Mouse (Mus musculus) hematopoietic stem cell, adult 5-6 weeks (primary cell): Measurements from ENCODE around the gene Smg6. TPM values are rescaled to one million over a fixed set of nuclear protein-coding genes. Genes with fewer than 3 reads are reported as not detected.
A peak's percentile ranks its signal among the peaks of the same experiment; 100 is the strongest.

ENCODE experiments used
- ATAC-seq, 2 experiments: fragments of 125-278 bp in 1 of 2; replicated peaks in 1 of 2; 2 replicates each; pipeline ENCODE4 v1.8.0; 2016 to 2017; ENCODE audit warnings: inconsistent platforms in 2 of 2, mild to moderate bottlenecking in 2 of 2, moderate number of reproducible peaks in 2 of 2, low read depth in 1 of 2, moderate TSS enrichment in 1 of 2; ENCODE audit not compliant: low FRiP score in 2 of 2, poor library complexity in 2 of 2, severe bottlenecking in 2 of 2, insufficient read depth in 1 of 2, low TSS enrichment in 1 of 2
- total RNA-seq: library from RNA; stranded (forward); fragments of 172-1452, 232-1000 nt; gene quantifications from 2 replicates; pipeline ENCODE4 v1.2.3, GENCODE M21; 2017

Smg6 gene
- total RNA-seq, 1 experiment from 2014 or later: 87.5 TPM

- no peak for ATAC-seq
Measured at GRCm38 (mm10) chr11:75194850-75195461, 269.3 kb downstream of the Smg6 start.

GRCm38 (mm10) chr11:75196131-75196530 lies 270.5 kb downstream of the Smg6 start:
- no peak for ATAC-seq

GRCm38 (mm10) chr11:75197956-75198355 lies 272.3 kb downstream of the Smg6 start:
- ATAC-seq: no peak

GRCm38 (mm10) chr11:75198792-75199191 lies 273.2 kb downstream of the Smg6 start:
- no peak for ATAC-seq

GRCm38 (mm10) chr11:75199951-75200350 lies 274.3 kb downstream of the Smg6 start:
- ATAC-seq: no peak

- no peak for ATAC-seq
Measured at GRCm38 (mm10) chr11:75200935-75201334, 275.3 kb downstream of the Smg6 start.

DNA sequence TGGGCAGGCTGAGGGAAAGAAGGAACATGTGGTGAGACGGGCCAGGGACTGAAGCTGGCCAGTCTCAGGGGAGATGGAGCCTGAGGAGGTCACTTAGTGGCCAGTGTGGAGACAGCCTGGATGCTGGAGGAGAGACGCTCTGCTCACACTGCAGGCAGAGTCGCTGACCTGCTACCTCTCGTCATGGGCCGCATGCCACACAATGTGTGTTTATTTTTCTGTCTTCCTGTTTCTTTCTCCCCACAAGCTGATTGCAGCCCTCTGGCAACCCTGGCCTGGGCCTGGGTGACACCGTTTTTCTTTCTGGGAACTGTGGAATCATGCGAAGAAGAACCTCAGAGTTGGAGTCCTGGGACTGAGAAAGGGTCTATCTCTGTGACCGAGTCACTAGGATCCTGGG lies 276.1 kb downstream of the Smg6 start:
- no peak for ATAC-seq

DNA sequence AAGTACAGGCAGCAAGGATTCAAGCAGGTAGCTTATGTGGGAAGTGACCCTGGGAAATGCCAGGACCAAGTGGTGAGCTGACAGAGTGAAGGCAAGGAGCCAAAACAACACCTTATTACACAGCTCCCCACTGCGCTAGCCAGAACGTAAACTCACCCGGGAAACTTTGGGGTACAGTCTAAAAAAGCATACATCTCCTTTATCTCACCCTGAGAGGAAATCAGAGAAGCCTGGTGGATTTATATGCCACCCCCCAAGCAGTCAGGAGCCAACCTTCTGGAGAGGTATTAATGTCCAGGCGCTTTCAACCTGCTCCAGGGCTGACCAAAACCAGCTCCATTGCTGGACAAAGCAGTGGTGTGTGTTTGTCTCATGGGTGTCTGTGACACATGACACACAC lies 278.3 kb downstream of the Smg6 start:
- ATAC-seq: no peak

DNA sequence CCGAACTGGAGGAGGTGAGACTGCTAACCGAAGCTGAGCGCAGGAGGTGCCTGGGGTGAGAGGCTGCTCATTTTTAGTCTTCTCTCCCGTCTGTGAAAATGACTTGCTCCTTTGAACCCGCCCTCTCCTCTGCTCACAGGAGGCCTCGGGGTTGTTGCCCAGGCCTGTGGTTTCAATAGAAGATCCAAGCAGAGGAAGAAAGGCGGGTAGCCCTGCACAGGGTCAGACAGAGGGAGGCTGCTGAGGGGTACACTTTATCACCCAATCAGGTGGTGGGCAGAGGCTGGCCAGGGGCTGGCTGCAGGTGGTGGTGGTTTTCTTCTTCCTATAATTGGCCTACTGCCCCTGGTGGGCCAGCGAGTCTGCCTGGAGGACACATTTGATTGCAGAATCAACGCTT lies 278.8 kb downstream of the Smg6 start:
- peak; percentile 54; a peak in 3 of 4 replicates for ATAC-seq

- no peak for ATAC-seq
Measured at GRCm38 (mm10) chr11:75206347-75206746, 280.7 kb downstream of the Smg6 start.

DNA sequence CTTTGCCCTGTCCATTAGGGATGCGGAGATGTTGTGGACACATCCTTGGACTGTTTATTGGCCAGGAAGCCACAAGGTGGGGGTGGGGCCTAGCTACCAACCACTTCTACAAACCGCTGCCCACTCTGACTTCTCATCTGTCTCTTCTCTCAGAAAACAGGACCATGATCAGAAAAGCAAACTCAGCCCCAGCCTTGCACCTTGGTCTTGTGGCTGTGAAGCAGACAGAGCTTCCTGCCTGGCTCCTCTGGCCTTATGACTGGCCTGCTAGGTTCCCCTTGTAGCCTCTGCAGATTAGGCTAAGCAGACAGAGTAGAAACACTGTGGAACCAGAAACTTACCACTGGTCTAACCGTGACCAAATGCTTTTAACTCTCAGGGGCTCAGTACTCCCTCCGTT lies 283.7 kb downstream of the Smg6 start:
- peak; percentile 50 to 59; a peak in 3 of 4 replicates for ATAC-seq

DNA sequence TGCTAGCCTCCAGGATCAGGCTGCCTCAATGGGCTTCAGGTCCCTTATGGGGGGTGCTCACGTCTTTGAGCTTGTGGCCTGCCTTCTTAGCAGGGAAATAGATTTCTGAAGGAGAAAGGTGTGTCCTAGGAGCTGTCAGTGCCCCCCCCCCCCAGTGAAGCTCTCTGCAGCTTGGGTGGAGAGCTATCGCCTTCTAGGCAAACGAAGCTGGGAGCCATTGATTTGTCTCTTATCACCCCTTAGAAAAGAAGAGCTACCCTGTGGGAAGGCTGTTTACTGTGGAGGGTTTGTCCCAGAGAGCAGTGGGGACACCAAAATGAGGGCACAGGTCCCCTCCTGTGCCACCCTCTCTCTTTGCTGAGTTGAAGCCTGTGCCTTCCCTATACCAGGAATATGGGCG lies 284.5 kb downstream of the Smg6 start:
- no peak for ATAC-seq

- ATAC-seq: no peak
Measured at GRCm38 (mm10) chr11:75210755-75211154, 285.1 kb downstream of the Smg6 start.

DNA sequence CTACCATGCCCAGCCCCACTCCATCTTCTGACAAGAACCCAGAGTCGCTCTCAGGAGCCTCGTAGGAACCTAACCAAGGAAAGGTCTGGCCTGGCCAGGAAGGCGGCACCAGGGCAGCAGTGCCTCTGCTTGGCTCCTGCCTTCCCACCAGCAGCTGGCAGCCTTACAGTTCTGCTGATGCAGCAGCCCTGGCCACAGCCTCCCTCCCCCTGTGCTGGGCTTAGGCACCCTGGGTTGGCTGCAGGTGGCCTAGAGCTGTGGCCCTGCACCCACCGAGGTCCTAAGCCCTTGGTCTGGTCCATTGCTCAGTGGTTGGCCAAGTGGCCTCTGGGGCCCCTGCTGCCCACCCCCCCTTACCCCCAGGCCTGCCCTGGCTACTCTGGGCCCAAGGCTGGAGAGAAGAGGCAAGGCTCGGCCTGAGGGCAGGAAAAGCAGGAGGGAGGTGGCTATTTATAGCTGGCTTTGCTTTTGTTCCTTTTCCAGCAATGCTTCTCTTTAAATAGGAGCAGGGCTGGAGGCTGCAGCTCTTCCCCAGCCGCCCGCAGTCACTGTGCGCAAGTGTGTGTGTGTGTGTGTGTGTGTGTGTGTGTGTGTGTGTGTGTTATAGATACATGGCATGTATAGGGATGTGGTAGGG lies 286.5 kb downstream of the Smg6 start:
- ATAC-seq: peak; percentile 59 to 62; a peak in 3 of 4 replicates

GRCm38 (mm10) chr11:75212876-75213275 lies 287.3 kb downstream of the Smg6 start:
- no peak for ATAC-seq

- no peak for ATAC-seq
Measured at GRCm38 (mm10) chr11:75213372-75214080, 287.9 kb downstream of the Smg6 start.
